Mouse (Mus musculus): ENCODE results near the gene Sclt1. TPM values are rescaled to one million over a fixed set of nuclear protein-coding genes. Genes with fewer than 3 reads are reported as not detected.

The Sclt1 gene
- polyA plus RNA-seq (2017; shearing (Covaris generic)), result 17.0 TPM

DNA sequence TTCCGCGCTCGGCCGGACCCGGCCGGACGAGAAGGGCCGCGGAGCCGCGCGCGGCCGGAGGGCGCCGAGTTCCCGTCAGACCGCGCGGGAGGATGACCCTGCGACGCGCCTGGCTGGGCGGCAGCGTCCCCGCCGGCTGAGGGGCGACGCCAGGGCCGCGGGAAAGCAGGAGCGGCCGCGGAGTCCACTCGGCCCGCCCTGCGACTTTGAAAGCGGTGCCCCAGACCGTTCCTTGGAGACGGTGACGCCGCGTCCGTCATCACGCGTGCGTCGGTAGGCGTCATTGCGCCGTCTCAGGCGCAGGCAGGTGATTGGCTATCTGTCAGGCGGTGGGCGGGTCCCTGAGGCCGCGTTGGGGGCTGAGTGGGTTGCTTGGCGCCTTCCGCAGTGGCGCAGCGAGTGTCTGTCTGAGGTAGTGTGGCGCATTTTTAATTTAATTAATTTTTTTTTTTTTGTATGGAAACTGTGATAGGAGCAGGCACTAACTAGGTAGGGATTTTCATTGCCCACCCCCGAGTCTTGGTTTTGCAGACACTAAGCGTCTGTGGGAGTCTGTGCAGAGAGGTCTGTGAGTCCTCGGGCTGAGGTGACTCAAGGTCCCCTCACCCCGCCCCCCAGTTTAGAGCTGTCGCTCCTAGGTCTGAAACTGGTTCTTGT lies at the start of gene Sclt1, which contains the start of gene D3Ertd751e:
Gene Sclt1, minus strand, starts transcription at position 237 of the 657 bp plus-strand sequence.
Gene D3Ertd751e, plus strand, starts transcription at position 334 of the 657 bp plus-strand sequence.

Other genes starting within 250 kb of the Sclt1 start
- 34.9 TPM for gene Jade1, start 186.8 kb downstream of the Sclt1 start, polyA plus RNA-seq (2017; shearing (Covaris generic))
- 10.5 TPM for gene D3Ertd751e, start 97 bp upstream of the Sclt1 start, polyA plus RNA-seq (2017; shearing (Covaris generic))